Mouse (Mus musculus) testis, adult 2 months (tissue): ENCODE measurements around the gene Gna13. TPM values are rescaled to one million over a fixed set of nuclear protein-coding genes. Genes with fewer than 3 reads are reported as not detected.
A peak's percentile ranks its signal among the peaks of the same experiment; 100 is the strongest.

Experiments used
- H3K27ac ChIP-seq: fragments of 200-500 bp; 2 replicates; pipeline ENCODE4 v1.5.1; 2012; ENCODE audit warnings: low read depth, low read length; ENCODE audit not compliant: control insufficient read depth, insufficient read depth
- H3K27me3 ChIP-seq: fragments of 200-500 bp; 2 replicates; pipeline ENCODE4 v1.6.1; 2012; ENCODE audit warnings: mild to moderate bottlenecking, low read length, moderate library complexity; ENCODE audit not compliant: control insufficient read depth, insufficient read depth
- H3K36me3 ChIP-seq: fragments of 200-500 bp; 2 replicates; pipeline ENCODE4 v1.6.1; 2012; ENCODE audit warnings: mild to moderate bottlenecking, low read length; ENCODE audit not compliant: control insufficient read depth, insufficient read depth
- H3K4me1 ChIP-seq: fragments of 200-500 bp; 2 replicates; pipeline ENCODE4 v1.6.1; 2012; ENCODE audit warnings: low read length; ENCODE audit not compliant: control insufficient read depth, insufficient read depth
- H3K4me3 ChIP-seq: fragments of 200-500 bp; 2 replicates; pipeline ENCODE4 v1.5.1; 2012; ENCODE audit warnings: low read depth, mild to moderate bottlenecking, low read length, moderate library complexity, mixed read lengths; ENCODE audit not compliant: control insufficient read depth
- CTCF ChIP-seq: fragments of 200-500 bp; IDR thresholded peaks from 2 replicates; pipeline ENCODE4 v1.5.1; 2012; ENCODE audit warnings: low read depth, mild to moderate bottlenecking, inconsistent platforms, low read length, moderate library complexity; ENCODE audit not compliant: control insufficient read depth, insufficient read depth, insufficient replicate concordance
- POLR2A ChIP-seq: fragments of 200-500 bp; IDR thresholded peaks from 2 replicates; pipeline ENCODE4 v1.6.1; 2012; ENCODE audit warnings: low read depth, mild to moderate bottlenecking, inconsistent platforms, low read length, moderate library complexity; ENCODE audit not compliant: control insufficient read depth
- polyA plus RNA-seq: library from polyadenylated mRNA; depleted of rRNA; stranded (reverse); fragments of >200 nt; gene quantifications from 2 replicates; pipeline ENCODE4 v1.2.3, GENCODE M21; 2012; rRNA removed

Gene Gna13
- polyA plus RNA-seq, 1 experiment = 30.3 TPM

- Histone ChIP-seq H3K4me3 (no peak overlapping the region), H3K36me3 (no peaks in the 10 kb centered on the region; the same call in 1 of the 2 replicates), H3K27me3 (no peaks in the 10 kb centered on the region), H3K27ac (no peak overlapping the region), H3K4me1 (peaks cover 7% of the 10 kb centered on the region)
- peak; percentile 38; the same call in 1 of the 2 replicates for TF ChIP-seq CTCF
- no peak for TF ChIP-seq POLR2A
Observed at GRCm38 (mm10) chr11:109441119-109441518, 78.5 kb downstream of the Gna13 start.

GRCm38 (mm10) chr11:109442166-109442730 lies 79.6 kb downstream of the Gna13 start:
- no peak overlapping the region for H3K4me3 ChIP-seq
- H3K27me3 ChIP-seq = no peaks in the 10 kb centered on the region
- H3K36me3 ChIP-seq = no peaks in the 10 kb centered on the region
- TF ChIP-seq CTCF (no peak), POLR2A (no peak)
- peaks cover 7% of the 10 kb centered on the region for H3K4me1 ChIP-seq
- no peak overlapping the region for H3K27ac ChIP-seq

- H3K4me3 ChIP-seq = no peak overlapping the region
- H3K4me1 ChIP-seq = peaks cover 7% of the 10 kb centered on the region
- H3K27ac ChIP-seq = no peak overlapping the region
- H3K36me3 ChIP-seq = no peaks in the 10 kb centered on the region
- H3K27me3 ChIP-seq = no peaks in the 10 kb centered on the region
- TF ChIP-seq POLR2A = no peak
- no peak for TF ChIP-seq CTCF
Observed at GRCm38 (mm10) chr11:109443468-109444263, 81.0 kb downstream of the Gna13 start.

- H3K27ac ChIP-seq = no peak overlapping the region
Observed at GRCm38 (mm10) chr11:109444600-109444999, 82.0 kb downstream of the Gna13 start.

GRCm38 (mm10) chr11:109445438-109446035 lies 82.9 kb downstream of the Gna13 start:
- no peaks in the 10 kb centered on the region for H3K27me3 ChIP-seq
- H3K36me3 ChIP-seq = no peaks in the 10 kb centered on the region
- H3K27ac ChIP-seq = no peak overlapping the region
- H3K4me1 ChIP-seq = no peaks in the 10 kb centered on the region
- no peak overlapping the region for H3K4me3 ChIP-seq
- TF ChIP-seq POLR2A (no peak), CTCF (0 out of 2 replicates have a peak, but pooled peaks have one; percentile 4)

More at GRCm38 (mm10) chr11:109444600-109444999, 82.0 kb downstream of the Gna13 start:
- TF ChIP-seq CTCF (peak; percentile 26; the same call in 1 of the 2 replicates), POLR2A (no peak)
- Histone ChIP-seq H3K36me3 (no peaks in the 10 kb centered on the region), H3K4me1 (peaks cover 6% of the 10 kb centered on the region), H3K27me3 (no peaks in the 10 kb centered on the region), H3K4me3 (no peak overlapping the region)

Other genes starting within 250 kb of the Gna13 start
- not detected in 2 replicates for gene E030025P04Rik, start 218.5 kb upstream of the Gna13 start, polyA plus RNA-seq
- 0.78 and 1.3 TPM in 2 replicates for gene Rgs9, start 64.7 kb upstream of the Gna13 start, polyA plus RNA-seq
- gene 9930022D16Rik, start 51.1 kb downstream of the Gna13 start, polyA plus RNA-seq = not detected in 2 replicates
- gene Amz2, start 63.1 kb downstream of the Gna13 start, polyA plus RNA-seq = 353 and 458 TPM in 2 replicates
- 3.1 and 3.3 TPM in 2 replicates for gene Arsg, start 110.5 kb downstream of the Gna13 start, polyA plus RNA-seq
- gene Slc16a6, start 110.8 kb downstream of the Gna13 start, polyA plus RNA-seq = 1.3 and 1.9 TPM in 2 replicates
- gene Wipi1, start 249.1 kb downstream of the Gna13 start, polyA plus RNA-seq = 29.9 and 34.5 TPM in 2 replicates